Mouse (Mus musculus) kidney, adult 9 months (tissue): Measurements from ENCODE around the gene Aco2.
"Not testable (repeated sequence)": the region's sequence is repeated elsewhere in the genome, so short reads cannot be mapped to it uniquely, and the experiment has no call there.

Experiments
- DNase-seq: peaks from one replicate; pipeline ENCODE4 v3.0.0; 2022

The Aco2 gene

DNA sequence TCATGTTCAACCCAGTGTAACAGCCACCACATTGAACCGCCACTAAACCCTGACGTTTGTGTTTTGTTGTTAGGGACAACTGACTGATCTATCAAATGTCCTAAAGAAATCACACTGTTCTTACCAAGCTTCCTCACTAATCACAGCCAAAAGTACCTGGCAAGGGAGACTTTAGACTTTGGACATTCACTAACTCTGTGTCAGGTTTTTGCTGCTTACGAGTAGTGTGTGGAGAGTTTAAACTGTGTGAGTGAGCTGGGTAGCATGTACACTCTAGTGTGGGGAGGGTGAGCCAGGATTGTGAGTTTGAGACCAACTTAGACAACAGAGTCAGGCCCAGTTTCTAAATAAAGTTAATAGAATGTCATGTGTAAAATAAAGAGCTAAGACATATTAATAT, 10.2 kb downstream of the Aco2 start:
- DNase-seq: peak; percentile 83

DNA sequence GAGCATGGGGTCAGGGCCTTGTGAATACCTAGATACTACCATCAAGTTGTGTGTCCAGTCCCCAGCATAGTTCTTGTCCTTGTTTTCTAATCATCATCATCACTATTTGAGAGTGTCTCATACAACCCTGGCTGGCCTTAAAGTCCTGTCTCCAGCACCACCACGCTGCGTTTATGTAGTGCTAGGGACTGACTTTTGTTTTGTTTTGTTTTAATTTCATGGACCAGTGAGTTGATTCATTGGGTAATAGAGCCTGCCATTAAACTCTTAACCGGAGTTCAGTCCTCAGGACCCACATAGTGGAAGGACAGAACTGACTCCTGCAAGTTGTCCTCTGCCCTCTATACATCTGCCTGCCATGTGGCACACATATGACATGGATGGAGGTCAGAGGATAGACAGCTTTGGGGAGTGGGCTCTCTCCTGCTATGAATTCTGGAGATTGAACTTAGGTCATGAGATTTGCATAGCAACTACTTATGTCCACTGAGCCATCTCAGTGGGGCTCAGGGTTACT, 13.4 kb downstream of the Aco2 start:
- peak; percentile 32 for DNase-seq

GRCm38 (mm10) chr15:81886795-81887550, 14.9 kb downstream of the Aco2 start:
- peak; percentile 61 for DNase-seq

DNA sequence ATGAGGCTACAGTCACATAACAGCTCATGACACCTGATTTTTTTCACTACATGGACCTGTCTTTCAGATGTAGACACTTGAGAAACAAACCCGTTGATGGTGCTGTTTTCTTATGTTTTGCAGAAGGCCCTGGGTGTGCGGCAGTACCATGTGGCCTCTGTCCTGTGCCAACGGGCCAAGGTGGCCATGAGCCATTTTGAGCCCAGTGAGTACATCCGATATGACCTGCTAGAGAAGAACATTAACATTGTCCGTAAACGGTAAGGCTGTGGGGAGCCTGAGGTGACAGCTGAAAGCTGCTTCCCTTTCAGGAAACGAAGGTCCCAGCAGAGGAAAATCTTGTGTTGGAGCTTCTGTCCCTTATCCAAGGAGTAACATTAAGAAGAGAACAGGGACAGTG, 17.1 kb downstream of the Aco2 start:
- DNase-seq: no peak

DNA sequence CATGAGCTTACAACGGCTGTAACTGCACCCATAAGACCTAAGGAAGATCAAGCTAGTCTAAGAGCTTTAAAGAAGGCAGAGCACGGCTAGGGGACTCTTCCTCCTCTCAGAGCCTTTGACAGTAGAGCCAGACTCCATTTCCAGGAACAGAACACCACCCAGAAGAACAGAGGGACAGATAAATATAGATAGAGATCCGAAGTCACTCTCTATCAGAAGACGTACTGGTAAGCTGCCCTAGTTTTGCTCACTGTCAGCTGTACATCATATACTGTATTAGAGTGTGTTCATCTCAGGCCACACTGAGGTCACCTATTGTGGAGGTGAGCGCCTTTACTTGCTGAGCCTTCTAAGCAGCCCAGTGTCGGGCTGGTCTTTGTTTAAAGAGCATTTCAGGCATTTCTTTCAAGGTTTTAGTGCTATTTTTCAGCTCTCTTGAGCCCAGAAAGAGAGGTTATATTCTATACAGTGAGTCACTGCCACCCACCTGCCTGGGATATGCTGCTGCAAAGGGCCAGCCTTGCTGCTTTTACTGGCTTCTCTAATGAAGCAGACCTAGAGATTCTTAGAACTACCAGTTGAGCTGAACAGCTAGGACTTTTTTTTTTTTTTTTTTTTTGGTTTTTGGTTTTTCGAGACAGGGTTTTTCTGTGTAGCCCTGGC, 19.2 kb downstream of the Aco2 start:
- DNase-seq: no peak

DNA sequence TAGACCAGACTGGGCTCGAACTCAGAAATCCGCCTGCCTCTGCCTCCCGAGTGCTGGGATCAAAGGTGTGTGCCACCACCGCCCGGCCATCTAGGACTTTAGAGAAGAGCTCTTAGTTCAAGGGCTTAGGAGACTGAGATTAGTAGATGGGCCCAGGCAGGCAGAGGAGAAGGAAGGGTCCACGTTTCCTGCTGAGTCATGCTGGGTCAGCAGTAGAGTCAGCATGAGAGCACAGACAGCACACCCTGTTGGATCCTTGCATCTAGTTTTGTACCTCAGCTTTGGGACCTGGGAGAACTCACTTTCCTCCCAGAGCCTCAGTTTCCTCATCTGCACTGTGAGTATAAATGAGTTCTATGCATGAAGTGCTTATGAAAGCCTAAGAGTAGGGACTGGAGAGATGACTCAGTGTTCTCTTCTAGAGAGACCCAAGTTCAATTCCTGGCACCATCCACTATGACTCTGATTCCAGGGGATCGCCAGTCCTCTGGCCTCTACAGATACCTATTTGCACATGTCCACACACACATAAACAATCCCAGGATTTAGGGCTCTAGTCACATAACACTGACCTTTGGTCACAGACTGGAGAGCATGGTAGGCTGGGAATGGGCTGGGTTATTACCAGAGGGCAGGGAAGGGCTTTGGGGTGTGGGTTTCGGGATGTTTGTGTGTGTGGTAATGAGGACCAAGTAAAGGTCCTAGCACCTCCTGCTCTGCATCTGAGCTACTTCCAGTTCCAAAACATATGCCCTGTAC, 19.9 kb downstream of the Aco2 start:
- DNase-seq: peak; percentile 27

- peak; percentile 76 for DNase-seq
These were observed 21.9 kb downstream of the Aco2 start for GRCm38 (mm10) chr15:81894002-81894401.

DNA sequence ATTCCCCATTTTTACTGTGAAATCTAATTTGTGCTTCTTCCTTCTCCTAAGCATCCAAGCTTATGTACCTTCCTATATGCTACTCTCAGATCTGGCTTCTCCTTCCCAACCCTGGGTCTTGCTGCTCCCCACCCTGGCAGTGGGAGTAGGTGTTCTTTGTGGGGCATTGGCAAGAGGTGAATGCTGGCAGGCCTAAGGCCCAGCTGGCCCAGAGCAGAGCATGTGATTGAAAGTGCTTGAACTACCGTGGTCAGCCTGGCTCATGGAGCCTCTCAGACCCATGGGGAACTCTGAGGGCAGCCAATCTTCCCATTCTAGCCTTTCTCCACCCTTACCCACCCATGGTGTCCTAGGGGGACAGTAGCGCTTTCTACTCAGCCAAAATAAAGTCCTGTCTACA, 24.3 kb downstream of the Aco2 start:
- no peak for DNase-seq

GRCm38 (mm10) chr15:81897607-81898285, 25.6 kb downstream of the Aco2 start:
- peak; percentile 70 for DNase-seq

DNA sequence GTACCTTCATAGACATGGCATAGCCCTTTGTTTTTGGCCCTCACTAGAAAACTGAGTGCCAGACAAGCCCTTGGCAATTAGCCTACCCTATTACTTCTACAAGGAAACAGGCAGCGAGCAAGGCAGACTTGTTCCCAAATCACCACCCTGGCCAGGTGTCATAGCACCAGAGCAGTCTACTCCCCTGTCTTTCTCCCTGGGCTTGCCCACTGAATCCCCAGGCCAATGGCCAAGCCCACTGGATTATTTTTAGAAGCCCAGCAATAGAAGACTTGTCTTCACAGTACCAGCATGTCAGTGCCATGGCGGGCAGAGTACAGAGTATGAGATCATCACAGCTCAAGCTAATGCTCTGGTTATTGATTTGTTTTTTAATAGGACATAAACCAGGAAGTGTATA, 26.6 kb downstream of the Aco2 start:
- no peak for DNase-seq

DNA sequence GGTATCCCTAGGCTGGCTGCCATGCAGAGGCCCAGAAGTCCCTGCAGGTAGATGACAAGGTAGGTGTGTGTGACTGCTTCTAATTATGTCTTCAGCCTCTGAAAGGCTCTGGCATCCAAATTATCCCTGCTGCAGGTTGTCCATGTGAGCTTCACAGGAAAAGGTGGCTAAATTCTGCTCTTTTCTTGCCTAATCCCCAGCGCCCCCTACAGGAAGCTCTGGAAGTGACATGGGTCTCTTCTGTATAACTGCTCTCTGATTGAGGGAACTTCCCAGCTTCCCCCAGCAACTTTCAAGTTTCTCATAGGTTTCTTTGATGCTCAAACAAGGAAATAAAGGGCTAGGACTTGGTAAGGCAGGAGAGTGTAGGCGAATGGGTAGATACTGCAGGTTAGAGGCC, 32.8 kb downstream of the Aco2 start:
- peak; percentile 82 for DNase-seq

DNA sequence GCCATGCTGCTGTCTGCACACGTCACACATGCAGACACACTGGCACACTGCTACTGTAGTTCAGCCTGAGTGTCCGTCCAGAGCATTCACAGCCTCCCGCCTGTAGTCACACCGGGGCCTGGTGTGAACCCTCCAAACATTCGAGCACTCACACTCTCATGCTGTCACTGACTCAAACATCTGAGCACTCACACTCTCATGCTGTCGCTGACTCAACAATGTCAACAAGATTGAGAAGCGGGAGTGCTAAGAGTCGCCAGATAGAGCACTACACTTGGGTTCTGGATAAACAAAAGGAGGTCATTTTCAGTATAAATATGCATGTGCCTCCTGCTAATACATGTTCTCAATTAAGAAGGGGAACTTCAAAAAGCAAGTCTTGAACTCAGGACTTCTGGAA, 35.8 kb downstream of the Aco2 start:
- no peak for DNase-seq

- DNase-seq: not testable (repeated sequence)
These were observed 36.7 kb downstream of the Aco2 start for GRCm38 (mm10) chr15:81908767-81909166.

GRCm38 (mm10) chr15:81912498-81912897, 40.4 kb downstream of the Aco2 start:
- no peak for DNase-seq

DNA sequence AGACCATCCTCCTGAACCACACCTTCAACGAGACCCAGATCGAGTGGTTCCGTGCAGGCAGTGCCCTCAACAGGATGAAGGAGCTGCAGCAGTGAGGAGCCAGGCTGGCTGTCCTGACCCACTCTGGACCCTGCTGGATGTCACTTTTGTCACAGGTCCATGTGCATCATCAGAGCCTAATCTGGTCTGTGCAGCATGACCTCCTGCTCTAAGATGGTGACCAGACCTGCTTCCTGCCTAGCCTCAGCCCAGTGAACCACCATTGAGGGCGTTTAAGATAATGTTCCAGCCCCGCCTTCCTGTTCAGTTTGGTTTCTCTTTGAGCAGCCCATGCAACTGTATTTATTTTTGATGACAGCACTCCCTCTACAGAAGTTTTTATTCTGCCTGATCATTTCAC, 42.6 kb downstream of the Aco2 start:
- DNase-seq: no peak

GRCm38 (mm10) chr15:81915663-81916062, 43.6 kb downstream of the Aco2 start:
- DNase-seq: no peak

- DNase-seq: peak; percentile 29
These were observed 45.1 kb downstream of the Aco2 start for GRCm38 (mm10) chr15:81917201-81917600.

DNA sequence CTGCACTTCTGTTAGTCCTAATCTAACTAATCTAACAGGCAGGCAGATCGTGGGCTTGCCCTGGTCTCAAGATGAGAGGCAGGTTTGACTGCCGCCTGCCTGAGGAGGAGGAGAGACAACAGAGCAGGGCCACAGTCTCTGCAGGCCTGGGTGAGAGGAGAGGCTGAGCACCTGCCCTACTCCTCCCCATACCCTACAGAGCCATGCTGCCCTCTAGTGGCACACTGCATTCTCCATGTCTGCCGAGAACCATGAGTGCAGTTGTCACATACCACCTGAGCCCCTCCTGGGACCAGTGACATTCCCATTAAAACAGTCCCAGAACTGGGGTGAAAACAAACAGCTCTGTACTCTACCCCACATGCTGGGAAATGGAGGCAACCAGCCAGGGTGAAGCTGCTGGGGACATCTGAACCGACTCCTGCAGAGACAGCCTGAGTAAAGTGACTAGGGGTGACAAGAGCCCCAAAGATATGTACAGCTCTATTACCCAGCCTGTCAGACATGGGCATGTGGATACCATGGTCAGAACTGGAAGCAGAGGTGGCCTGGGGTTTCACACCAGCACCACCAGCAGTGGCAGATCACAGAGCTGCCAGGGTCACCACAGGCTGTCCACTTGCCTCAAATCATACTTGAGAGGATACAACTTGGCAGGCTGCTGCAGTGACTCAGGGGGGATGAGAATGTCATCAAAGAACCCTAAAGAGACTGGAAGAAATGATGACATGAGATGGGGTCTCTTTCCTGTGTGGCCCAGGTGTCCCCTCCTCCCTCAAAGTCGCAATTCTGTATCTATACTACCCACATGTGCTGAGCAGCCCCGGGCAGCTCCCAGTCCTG, 45.7 kb downstream of the Aco2 start:
- peak; percentile 73 for DNase-seq

DNA sequence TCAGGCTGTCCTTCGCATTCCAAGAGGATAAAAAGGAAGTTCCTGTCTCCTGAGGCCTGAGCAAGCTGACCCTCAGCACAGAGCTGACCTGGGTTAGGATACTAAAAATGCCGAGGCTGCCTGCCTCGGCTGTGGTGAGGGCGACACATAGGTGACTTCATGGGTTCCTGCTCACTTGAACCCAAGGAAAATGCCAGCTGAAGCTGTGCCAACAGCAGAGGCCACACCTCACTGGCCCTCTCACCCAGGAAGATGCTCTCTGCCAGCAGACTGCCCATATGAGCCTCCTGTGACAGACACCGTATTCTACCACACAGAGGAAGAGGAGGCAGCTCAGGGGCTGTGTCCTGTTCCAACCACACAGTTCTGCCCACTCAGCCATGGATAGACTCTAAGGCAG, 47.0 kb downstream of the Aco2 start:
- DNase-seq: peak; percentile 59

GRCm38 (mm10) chr15:81920546-81921217, 48.6 kb downstream of the Aco2 start:
- DNase-seq: no peak

GRCm38 (mm10) chr15:81921255-81921654, 49.1 kb downstream of the Aco2 start:
- no peak for DNase-seq
